Mouse (Mus musculus) heart, adult 8-10 months (tissue): ENCODE measurements around the gene Rbpj. TPM values are rescaled to one million over a fixed set of nuclear protein-coding genes. Genes with fewer than 3 reads are reported as not detected.

ENCODE experiments used
- DNase-seq: peaks from one replicate; pipeline ENCODE4 v3.0.0; 2022; ENCODE audit warnings: low spot score
- total RNA-seq, 4 experiments: library from RNA; stranded (reverse); gene quantifications; 2 replicates each; pipeline ENCODE4 v1.2.4; 2022

Rbpj gene
- total RNA-seq, 4 experiments from 2014 or later, result 23.6 to 26.3 (median 25.9) TPM

DNA sequence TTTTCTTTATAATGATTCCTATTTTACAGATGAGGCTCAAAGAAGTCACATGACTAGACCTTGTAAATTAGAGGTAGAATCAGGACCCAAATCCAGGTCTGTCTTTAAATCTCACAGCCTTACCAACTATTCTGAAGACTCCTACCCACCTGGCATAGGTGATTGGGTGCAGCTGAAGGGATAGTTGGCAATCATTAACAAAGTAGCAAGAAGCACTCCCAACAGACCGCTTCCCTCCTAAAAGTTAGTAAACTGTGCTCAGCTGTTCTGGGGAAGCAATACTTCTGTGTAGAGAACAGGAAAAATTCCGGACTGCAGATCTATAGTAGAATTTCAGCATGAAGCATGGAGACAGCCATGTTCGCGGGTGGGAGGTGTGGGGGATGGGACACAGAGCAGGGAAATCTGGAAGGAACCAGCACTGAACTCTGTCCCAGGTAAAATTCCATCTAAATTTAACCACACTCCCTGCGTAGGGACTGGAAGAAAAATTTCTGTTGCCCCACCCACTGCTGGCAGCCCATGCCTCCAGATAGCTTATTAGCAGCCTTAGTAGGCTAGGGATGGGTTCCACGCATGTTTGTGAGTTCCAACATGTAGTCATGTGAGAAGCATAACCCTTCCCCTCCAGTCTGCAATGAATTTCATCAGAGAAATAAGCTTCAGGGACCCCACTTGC lies 3.3 kb downstream of the Rbpj start:
- no peak for DNase-seq

DNA sequence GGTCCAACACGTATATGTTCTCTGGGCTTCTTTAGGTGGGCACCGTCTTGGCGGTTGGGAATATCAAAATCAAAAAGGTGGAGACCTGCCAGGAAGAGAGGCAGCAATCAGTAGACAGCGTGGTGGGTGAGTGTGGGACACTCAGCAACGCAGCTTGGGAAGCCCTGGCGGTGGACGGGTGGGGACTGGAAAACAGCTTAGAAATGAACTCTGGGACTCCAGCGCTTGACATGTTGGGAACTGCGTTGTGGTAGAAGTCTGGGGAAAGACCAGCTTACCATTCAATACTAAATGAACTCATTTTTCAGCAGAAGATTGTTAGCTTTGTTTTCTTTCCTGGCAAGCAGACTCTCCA lies 3.8 kb downstream of the Rbpj start:
- no peak for DNase-seq

DNA sequence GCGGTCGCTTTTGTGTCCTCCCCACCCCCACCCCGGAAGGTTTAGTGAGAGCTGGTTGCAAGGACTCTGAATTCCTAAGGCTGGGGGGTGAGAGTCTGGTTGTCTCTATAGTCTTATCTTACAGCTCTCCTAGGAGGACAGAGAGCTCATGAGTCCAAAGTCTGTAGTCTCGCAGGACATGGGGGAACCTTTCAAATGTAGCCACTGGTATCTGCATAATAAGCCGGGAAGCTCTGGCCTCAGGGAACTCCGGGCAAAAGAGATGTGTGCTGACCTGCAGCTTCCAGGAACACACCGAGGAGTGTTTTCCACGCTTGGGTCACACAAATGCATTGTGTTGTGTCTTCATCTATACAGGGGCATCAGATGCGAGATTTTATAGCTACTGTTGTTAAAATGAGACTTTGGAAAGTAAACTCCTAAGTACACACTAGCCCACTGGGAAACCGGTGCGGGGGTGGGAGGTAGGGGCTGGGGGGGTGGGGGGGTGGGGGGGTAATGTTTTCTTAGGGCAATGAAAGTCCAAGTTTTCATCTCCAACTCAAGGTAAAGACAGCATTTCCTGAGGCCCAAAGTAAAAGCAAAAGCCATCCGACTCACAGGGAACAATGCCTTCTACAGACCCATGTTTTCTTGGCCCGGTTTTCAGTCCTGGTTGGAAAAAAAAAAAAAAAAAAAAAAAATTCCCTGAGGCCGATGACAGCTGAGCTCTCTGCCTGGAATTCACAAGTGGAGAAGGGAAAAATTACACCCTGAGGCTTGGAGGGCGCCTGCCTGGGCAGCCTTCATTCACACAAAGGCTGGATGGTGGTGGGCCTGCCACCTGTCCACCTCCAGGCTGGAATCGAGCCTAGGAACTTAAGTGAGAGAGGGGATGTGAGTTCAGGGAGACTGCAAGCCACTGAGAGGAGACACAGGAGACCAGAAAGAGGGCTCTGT lies 4.5 kb downstream of the Rbpj start:
- no peak for DNase-seq

DNA sequence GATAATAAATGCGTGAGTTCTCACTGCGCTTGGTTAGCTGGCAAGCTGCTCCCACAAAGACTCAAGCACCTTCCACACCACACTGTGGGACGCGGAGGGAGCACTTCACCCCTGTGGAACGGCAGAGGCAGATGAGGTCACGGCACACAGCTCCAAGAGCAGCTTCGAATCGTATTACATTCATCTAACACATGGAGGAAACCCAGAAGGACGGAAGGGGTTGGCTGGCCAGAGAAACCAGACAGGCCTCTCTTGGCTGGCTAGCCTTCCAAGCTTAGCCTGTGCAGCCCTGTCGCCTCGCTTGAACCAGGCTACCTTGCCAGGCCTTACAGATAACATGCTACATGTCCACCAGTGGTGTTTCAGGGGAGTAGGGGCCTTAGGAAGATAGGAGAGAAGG lies 6.5 kb downstream of the Rbpj start:
- peak; percentile 75 for DNase-seq

DNA sequence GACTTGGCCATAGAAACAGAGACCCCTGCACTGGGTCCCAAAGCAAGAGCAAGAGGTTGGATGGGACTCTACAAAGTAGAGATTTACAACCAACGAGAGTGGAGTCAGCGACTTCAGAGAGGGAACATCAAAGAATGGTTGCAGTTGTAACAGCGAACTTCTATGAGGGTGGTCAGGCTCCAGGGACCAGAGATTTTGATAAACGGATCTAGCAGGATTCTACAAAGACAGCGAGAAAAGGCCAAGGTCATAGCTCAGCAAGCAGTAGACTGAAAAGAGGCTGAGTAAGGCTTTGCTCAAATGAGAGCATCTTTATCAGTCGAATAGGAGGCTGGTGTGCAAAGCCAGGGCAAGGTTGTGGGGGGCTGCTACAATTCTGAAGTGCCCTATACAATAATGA lies 13.2 kb downstream of the Rbpj start:
- no peak for DNase-seq

DNA sequence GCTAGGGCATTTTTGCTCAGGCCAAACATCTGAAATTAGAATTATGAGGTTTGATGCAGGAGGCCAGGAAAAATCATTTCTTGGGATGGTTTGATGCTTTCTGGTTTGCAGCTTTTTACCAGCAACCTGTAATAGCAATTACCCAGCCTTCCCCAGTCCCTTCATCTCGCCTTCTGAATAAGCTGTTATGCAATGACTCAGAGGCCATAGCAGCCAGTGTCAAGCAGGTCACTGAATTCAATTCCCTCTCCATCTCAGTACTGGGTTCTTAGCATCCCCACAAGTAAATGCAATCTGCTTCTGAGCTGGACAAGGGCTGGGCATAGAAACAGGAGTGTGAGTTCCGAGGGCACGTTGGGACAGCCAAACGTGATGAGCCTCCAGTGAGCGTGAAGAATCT lies 13.9 kb downstream of the Rbpj start:
- no peak for DNase-seq

DNA sequence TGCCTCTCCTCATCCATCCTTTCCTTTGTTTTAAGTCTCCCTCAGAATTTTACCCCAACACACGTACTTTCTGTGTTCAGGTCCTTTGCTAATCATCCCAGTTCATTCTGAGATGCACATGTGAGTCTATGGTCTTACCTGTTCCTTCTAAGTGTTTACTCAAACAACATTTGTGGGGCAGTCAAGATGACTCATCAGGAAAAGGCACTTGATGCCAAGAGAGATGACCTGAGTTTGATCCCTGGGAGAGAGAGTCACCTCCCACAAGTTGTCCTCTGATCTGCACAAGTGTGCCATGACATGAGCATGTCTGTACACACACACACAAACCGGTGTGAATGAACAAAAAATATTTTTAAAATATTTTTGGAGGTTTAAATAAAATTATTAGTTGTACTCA lies 15.1 kb downstream of the Rbpj start:
- DNase-seq, result no peak

DNA sequence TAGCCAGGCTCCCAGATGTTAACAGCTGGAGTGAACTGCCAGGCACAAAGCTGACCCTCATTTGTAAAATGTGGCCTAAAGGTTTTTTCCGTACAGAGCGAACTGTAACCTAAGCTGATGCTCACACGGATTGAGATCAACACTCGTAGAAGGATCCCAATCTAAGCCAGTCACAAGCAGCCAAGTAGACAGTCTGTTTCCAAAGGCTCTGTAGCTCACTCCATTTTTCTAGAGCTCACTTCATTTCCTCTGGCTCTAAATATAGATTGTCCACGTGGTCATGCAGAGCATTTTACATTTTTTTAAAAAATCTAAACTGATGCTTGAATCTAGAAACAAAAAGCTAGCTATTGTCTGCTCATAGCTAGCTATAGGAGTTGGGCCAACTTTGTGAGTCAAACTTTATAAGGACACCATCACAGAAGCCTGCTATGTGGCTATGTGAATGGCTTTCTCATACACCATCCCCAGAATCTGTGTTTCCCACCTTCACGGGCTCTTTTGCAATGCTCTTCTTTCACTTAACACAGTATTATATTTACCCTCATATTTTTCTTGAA lies 19.2 kb downstream of the Rbpj start:
- no peak for DNase-seq

DNA sequence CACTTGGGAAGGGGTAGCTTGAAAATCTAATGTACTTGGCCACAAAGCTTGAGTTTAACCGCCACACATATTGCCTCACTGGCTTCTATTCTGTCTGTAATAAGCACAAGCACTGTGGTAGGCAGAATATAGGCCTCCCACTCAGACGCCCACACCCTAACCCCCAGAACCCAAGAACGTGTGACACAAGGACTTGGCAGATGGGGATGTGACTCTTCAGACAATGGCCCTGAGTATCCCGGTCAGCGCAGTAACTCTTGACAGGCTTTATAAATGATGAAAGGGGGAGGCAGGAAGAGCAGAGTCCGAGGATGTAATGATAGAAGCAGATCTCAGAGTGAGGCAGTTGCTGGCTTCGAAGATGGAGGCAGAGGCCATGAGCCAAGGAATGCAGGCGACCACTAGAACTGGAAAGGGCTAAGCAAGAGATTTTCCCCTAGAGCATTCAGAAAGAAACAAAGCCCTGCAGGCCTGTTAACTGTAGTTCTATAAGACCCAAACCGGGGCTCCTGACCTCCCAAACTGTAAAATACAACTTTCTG lies 20.1 kb downstream of the Rbpj start:
- DNase-seq, result no peak

DNA sequence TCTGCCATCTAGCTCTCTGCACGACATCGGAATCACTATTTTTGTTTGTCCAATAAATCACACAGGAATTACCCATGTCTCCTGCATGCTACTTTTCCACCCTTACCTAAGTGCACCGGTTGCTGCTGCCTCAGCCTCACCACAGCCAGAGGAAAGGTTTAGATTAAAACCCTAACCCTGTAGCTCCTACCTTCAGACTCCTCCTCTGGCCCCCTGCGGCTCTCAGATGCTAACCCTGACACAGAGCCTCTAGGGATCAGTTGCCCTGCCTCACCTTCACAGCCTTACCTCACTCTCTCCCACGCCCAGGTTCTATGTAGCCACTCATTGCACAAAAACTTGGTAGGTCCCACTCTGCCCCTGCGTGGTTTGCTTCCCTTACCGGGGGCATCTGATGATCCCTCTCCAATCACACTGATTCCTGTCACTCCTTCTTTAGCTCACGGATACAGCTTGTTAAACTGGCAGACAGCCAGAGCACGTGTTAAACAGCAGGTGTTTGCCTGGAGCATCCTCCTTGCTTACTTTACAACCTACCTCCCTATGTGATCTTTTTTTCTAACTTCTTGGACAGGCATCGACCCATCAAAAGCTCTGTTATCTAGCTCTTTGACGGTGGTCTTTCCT lies 21.1 kb downstream of the Rbpj start:
- no peak for DNase-seq

DNA sequence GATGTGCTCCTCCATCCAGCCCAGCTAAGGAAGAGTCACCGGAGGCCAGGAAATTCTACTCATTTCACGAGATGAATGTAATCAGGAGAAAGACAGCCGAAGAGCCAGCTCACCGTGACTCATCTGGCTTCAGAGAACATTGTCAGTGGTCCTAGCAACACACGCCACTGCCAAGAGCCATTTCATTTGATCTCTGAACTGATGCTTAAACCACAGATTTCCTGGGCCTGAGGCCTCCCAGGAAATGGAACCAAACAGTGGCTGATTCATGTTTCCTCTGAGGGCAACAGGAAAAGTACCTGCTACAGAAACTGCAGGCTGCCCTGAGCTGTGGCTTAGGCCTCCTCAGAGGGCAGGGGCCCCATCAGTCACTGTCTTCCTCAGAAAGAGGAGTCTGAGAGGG lies 24.7 kb downstream of the Rbpj start:
- no peak for DNase-seq

DNA sequence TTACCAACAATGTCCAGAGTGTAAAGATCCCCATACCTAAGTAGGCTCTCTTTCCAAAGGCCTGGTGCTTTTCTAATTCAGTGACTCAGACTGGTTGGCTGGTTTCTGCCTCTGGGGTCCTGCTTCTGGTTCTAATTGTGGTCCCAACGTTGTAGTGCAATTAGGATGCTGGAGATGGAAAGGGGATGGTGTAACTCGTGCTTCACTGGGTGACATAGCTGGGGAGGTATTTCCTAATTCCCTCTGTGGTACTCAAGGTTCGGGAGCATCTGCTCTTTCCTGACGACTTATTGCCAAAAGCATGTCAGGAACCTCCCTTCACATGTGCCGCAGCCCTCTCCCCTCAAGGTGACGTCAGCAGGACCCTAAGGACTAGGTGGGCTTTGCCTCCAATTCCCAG lies 27.8 kb downstream of the Rbpj start:
- no peak for DNase-seq

DNA sequence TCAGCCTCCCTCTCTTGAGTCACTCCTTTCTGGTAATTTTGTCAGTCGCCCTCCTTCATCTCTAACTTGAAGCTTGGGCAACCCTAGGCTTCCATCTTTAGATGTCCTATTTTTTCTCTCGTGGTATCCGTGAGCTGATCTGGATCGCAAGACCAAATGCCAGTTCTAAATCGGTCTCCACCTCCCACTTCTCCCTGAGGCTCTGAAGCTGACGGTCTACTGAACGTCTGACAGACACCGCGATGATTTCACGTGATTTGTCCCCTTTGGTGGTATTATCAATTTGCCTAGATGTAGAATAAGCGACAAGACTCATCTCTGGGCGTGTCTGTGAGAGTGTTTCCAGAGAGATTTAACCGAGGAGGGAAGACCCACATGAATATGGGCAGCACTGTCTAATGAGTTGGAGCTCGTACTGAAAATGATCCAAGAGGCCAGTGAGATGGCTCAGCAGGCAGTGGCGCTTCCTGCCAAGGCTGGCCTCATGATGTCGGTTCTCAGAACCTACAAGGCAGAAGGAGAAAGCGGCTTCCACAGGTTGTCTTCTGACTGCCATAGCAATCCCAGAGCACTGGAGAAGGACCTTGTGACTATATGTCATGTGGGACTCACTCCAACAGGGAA lies 28.7 kb downstream of the Rbpj start:
- DNase-seq, result no peak

DNA sequence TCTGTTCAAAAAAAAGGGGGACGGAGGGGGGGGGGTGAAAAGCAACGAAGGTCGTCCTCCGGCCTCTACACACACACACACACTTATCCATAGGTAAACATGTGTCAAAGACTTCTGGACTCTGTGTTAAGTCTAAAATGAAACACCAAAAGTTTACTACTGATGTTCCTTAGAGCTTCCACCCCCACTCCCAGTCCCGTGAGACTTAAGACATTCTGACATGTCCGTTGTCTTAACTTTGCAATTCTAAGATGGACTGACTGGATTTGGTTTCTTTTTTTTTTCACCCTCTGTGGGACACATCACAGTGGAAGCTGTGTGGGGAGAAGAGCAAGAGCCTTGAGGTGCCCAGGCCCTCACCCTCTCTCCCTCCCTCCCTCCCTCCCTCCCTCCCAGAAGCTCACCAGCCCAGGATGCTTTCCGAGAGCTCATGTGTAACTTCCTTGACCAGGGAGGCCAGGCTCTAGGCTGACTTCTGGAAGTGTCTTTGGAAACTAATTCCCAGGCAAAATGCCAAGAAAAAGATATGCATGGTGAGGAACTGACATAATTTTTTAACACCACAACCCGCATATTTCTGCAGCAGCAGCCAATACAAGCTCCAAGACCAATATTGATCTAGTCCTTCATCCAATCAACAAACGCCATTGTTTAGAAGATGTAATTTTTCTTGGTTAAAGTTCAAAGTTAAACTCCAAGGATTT lies 31.0 kb downstream of the Rbpj start:
- DNase-seq, result peak; percentile 82

DNA sequence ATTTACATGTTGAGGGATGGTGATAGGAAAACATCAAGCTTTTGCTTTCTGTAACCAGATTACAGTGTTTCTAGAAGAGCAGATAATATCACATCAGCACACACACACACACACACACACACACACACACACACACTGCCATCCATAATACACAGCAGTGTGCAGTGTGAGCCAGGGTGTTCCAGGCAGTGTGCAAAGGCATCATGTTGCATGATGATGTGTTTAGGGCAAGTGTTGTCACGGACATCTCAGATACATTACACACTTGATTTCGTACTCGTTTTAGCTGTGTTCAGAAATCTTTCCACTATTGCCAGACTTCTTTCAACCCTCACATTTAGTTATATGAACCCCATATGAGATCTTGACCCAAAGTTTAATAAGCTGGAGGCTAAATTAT lies 33.6 kb downstream of the Rbpj start:
- DNase-seq, result no peak

DNA sequence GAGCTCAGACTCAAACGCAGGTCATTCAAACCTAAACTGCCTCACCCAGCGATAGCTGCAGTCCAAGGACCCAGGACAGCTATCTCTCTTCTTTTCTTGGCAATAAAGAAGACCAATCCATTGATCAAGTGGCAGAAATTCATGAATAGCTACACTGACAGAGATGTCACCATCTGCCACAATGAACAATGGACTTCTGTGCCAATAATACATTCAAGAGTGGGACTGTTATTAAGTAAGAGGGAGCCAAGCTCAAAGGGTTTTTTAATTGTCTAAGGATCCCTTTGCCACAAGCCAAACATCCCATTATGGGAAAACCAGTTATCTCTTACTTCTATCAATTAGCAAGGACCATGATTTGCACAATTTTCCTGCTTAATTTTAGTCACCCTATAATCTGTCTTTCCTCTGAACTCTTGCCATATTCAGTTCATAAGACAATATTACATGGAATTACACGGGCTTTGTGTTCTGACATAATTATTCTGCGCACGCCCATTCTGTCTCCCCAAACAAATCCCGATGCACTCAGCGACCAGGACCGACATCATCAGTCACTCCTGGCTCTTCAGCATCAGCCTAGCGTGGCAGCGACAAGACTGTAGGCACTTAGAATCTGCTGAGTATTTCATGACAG lies 34.7 kb downstream of the Rbpj start:
- DNase-seq, result no peak

DNA sequence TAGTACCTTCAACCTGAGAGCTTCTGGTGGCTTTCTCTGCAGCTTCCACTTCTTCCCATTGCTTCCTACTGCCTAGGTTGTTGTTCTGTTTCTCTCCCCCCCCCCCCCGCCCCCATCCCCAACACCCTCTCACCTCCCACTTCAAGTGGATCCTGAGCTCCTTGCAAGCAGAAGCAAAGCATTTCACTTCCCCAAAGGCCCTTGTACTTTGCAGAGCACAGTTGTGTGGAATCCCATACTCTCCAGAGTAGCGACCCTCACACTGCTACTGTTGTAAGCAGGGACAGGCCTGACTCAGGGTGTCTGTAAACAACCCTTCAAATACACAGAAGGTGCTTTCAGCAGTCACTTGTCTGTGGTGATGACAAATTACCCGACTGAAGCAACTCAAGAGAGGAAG lies 37.3 kb downstream of the Rbpj start:
- no peak for DNase-seq

DNA sequence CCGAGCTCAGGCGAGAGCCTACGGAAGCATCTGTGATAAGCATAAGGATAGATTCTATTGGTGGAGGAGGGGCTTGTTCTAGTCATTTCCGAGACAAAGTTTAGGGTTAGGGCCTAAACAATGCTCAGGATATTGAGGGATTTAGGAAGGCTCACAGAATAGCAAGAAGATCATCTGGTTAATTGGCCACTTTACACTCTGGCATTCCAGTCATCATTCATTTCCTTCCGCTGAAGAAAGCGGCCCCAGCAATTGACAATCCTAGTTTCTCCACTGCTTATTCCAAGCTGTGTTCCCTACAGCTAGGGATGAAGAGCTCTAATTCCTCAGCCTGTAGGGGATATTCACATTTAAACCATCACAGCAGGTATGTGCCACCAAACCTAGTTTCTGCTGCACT lies 39.8 kb downstream of the Rbpj start:
- no peak for DNase-seq

DNA sequence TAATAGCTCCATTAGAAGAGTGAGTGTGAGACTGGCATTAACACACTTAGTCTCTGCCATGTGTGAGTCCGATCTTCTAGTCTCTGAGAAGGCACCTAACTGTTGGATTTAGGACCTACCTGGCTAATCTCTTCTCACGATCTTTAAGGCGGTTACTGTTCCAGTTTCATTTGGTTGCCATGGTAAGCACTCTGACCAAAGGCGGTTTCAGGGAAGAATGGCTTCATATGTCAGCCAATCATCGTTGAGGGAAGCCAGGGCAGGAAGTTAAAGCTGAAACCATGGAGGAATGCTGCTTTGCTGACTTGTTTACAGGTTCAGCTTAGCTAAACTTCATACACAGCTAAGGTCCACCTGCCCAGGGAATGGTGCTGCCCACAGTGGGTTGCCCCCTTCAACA lies 41.4 kb downstream of the Rbpj start:
- DNase-seq, result no peak

DNA sequence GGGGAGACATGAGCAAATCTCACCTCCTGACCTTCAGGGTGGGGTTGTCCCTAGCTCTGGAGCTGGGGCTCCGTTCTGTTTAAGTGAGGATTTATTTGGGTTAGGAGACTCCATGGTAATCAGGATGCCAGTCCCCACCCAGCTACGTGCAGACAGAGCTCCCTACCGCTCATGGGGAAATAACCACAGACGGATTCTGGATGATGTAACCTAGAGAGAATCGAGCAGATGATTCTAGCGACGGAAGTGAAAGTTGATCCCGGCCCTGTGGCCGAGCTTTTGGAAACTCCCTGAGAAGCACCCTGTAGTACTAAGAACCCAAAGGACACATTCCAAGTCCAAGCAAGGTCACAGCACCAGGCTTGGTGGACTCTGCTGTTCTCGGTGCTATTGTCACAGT lies 43.5 kb downstream of the Rbpj start:
- peak; percentile 69 for DNase-seq

DNA sequence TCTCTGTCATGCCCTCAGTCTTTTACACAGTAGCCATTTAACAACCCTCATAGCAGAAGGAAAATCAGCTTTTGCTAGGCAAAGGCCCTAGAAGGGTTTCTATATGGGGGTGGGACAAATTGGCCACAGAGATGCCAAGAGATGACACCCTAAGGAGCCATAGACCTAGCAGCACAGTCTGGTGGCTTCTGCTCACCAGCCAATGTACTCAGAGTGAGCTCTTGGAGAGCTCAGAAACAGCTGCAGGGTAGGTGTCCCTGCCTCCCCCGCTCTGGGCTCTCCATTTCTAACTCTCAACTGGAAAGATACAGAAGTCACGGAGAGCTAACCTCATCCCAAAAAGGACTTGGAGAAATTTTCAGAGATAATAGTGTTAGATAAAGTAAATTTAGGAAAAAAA lies 44.0 kb downstream of the Rbpj start:
- no peak for DNase-seq
